Mouse (Mus musculus) hindbrain, embryonic 11.5 days (tissue): ENCODE measurements at regions not wholly inside any gene's neighbourhood (a gene's known extent, or its start where the extent isn't known, plus 50 kb on each side); places are given as distances from the start of the nearest gene placed in this dataset.
A peak's percentile ranks its signal among the peaks of the same experiment; 100 is the strongest.

ENCODE experiments used
- ATAC-seq: fragments of 200-750 bp; cut with Nextera tagmentation; 2 replicates; pipeline ENCODE4 v1.8.0; 2017; ENCODE audit warnings: mild to moderate bottlenecking, moderate TSS enrichment, moderate library complexity; ENCODE audit not compliant: low FRiP score
- DNase-seq: peaks from one replicate; pipeline ENCODE4 v3.0.0-alpha.2; 2015; ENCODE audit warnings: low spot score
- H3K27ac ChIP-seq: fragments of 300-500 bp; sonication (generic); 2 replicates; pipeline ENCODE4 v1.5.1; 2014; ENCODE audit warnings: mild to moderate bottlenecking, low read depth, low read length
- H3K27me3 ChIP-seq: fragments of 300-500 bp; sonication (generic); 2 replicates; pipeline ENCODE4 v1.6.1; 2014; ENCODE audit warnings: mild to moderate bottlenecking, low read length, moderate library complexity, mixed read lengths; ENCODE audit not compliant: control insufficient read depth, insufficient read depth
- H3K36me3 ChIP-seq: fragments of 300-500 bp; sonication (generic); 2 replicates; pipeline ENCODE4 v1.6.1; 2014; ENCODE audit warnings: mild to moderate bottlenecking, low read length, moderate library complexity, mixed read lengths; ENCODE audit not compliant: control insufficient read depth, insufficient read depth
- H3K4me1 ChIP-seq: fragments of 300-500 bp; sonication (generic); replicated peaks from 2 replicates; pipeline ENCODE4 v1.6.1; 2014; ENCODE audit warnings: low read length, mixed read lengths; ENCODE audit not compliant: control insufficient read depth, insufficient read depth
- H3K4me2 ChIP-seq: fragments of 300-500 bp; sonication (generic); replicated peaks from 2 replicates; pipeline ENCODE4 v1.6.1; 2014; ENCODE audit warnings: mild to moderate bottlenecking, low read depth, low read length
- H3K4me3 ChIP-seq: fragments of 300-500 bp; sonication (generic); 2 replicates; pipeline ENCODE4 v1.5.1; 2014; ENCODE audit warnings: low read depth, low read length
- H3K9ac ChIP-seq: fragments of 300-500 bp; sonication (generic); 2 replicates; pipeline ENCODE4 v1.6.1; 2014; ENCODE audit warnings: low read depth, low read length
- H3K9me3 ChIP-seq: fragments of 300-500 bp; sonication (generic); 2 replicates; pipeline ENCODE4 v1.6.1; 2016; ENCODE audit warnings: low read length; ENCODE audit not compliant: control insufficient read depth
- WGBS: fragments of 180-500 bp; shearing (Covaris S2); extraction: QIAGEN DNeasy Blood & Tissue Kit; methylation state at CpG from one replicate; pipeline ENCODE4 v1.1.7; 2014; 5-methylcytosine and 5-hydroxymethylcytosine counted together

- ATAC-seq (no peak), DNase-seq (no peak)
- H3K27ac ChIP-seq, result no peak overlapping the region
Measured at GRCm38 (mm10) chr8:67317371-67317770, 206.3 kb upstream of the Nat3 start.

GRCm38 (mm10) chr8:67318675-67319074, 205.0 kb upstream of the Nat3 start:
- WGBS, result 88% methylated on average over 10 of the region's 10 CpGs
- Histone ChIP-seq H3K4me2 (no peak overlapping the region), H3K9me3 (no peaks in the 10 kb centered on the region), H3K9ac (no peak overlapping the region), H3K27me3 (no peaks in the 10 kb centered on the region), H3K36me3 (no peaks in the 10 kb centered on the region), H3K4me3 (no peak overlapping the region), H3K4me1 (no peaks in the 10 kb centered on the region), H3K27ac (no peak overlapping the region)
- DNase-seq (no peak), ATAC-seq (no peak)

More at GRCm38 (mm10) chr8:67317371-67317770, 206.3 kb upstream of the Nat3 start:
- H3K9ac ChIP-seq, result no peak overlapping the region
- H3K9me3 ChIP-seq, result no peaks in the 10 kb centered on the region
- no peaks in the 10 kb centered on the region for H3K4me1 ChIP-seq
- no peak overlapping the region for H3K4me2 ChIP-seq
- H3K36me3 ChIP-seq, result no peaks in the 10 kb centered on the region
- H3K4me3 ChIP-seq, result no peak overlapping the region
- 97% methylated on average over 1 of the region's 1 CpGs for WGBS
- no peaks in the 10 kb centered on the region for H3K27me3 ChIP-seq

GRCm38 (mm10) chr8:67320535-67320934, 203.1 kb upstream of the Nat3 start:
- Histone ChIP-seq H3K27ac (no peak overlapping the region), H3K4me3 (no peak overlapping the region), H3K9me3 (no peaks in the 10 kb centered on the region), H3K27me3 (no peaks in the 10 kb centered on the region), H3K4me2 (no peak overlapping the region), H3K36me3 (no peaks in the 10 kb centered on the region), H3K4me1 (no peaks in the 10 kb centered on the region), H3K9ac (no peak overlapping the region)
- ATAC-seq (0 out of 2 replicates have a peak, but pooled peaks have one; percentile 20), DNase-seq (no peak)
- WGBS, result 94% methylated on average over 2 of the region's 2 CpGs

GRCm38 (mm10) chr8:67328439-67328838, 195.2 kb upstream of the Nat3 start:
- ATAC-seq (no peak), DNase-seq (no peak)
- Histone ChIP-seq H3K27me3 (no peaks in the 10 kb centered on the region), H3K9ac (no peak overlapping the region), H3K4me1 (no peaks in the 10 kb centered on the region), H3K4me3 (no peak overlapping the region), H3K9me3 (no peaks in the 10 kb centered on the region), H3K27ac (no peak overlapping the region), H3K4me2 (no peak overlapping the region), H3K36me3 (no peaks in the 10 kb centered on the region)
- WGBS, result 92% methylated on average over 2 of the region's 2 CpGs

GRCm38 (mm10) chr8:67377061-67377460, 146.6 kb upstream of the Nat3 start:
- Histone ChIP-seq H3K4me1 (no peaks in the 10 kb centered on the region), H3K27ac (no peak overlapping the region), H3K9ac (no peak overlapping the region), H3K27me3 (no peaks in the 10 kb centered on the region), H3K4me2 (no peak overlapping the region), H3K36me3 (no peaks in the 10 kb centered on the region), H3K4me3 (no peak overlapping the region), H3K9me3 (no peaks in the 10 kb centered on the region)
- DNase-seq (no peak), ATAC-seq (no peak)
- WGBS, result 89% methylated on average over 1 of the region's 1 CpGs

GRCm38 (mm10) chr8:67405947-67406346, 117.7 kb upstream of the Nat3 start:
- H3K4me3 ChIP-seq, result no peak overlapping the region
- no peaks in the 10 kb centered on the region for H3K4me1 ChIP-seq
- WGBS, result 46% methylated on average over 10 of the region's 10 CpGs
- no peaks in the 10 kb centered on the region for H3K27me3 ChIP-seq
- ATAC-seq (peak; percentile 60), DNase-seq (peak; percentile 65)
- no peaks in the 10 kb centered on the region for H3K9me3 ChIP-seq
- H3K9ac ChIP-seq, result no peak overlapping the region
- H3K27ac ChIP-seq, result no peak overlapping the region
- no peaks in the 10 kb centered on the region for H3K36me3 ChIP-seq
- no peak overlapping the region for H3K4me2 ChIP-seq

GRCm38 (mm10) chr8:67414826-67415225, 108.8 kb upstream of the Nat3 start:
- Histone ChIP-seq H3K36me3 (no peaks in the 10 kb centered on the region), H3K9me3 (no peaks in the 10 kb centered on the region), H3K27ac (no peak overlapping the region), H3K4me3 (no peak overlapping the region), H3K27me3 (no peaks in the 10 kb centered on the region), H3K9ac (no peak overlapping the region), H3K4me1 (no peaks in the 10 kb centered on the region), H3K4me2 (no peak overlapping the region)
- no peak for DNase-seq
- ATAC-seq, result no peak

GRCm38 (mm10) chr8:67422521-67422920, 101.1 kb upstream of the Nat3 start:
- no peaks in the 10 kb centered on the region for H3K9me3 ChIP-seq
- DNase-seq, result no peak
- H3K27me3 ChIP-seq, result no peaks in the 10 kb centered on the region
- 82% methylated on average over 2 of the region's 2 CpGs for WGBS
- no peak overlapping the region for H3K4me3 ChIP-seq
- no peak overlapping the region for H3K27ac ChIP-seq
- no peaks in the 10 kb centered on the region for H3K4me1 ChIP-seq
- no peak for ATAC-seq
- no peaks in the 10 kb centered on the region for H3K36me3 ChIP-seq
- H3K9ac ChIP-seq, result no peak overlapping the region
- H3K4me2 ChIP-seq, result no peak overlapping the region
